Mouse (Mus musculus) bone marrow, adult 2 months (tissue): ENCODE data around the gene Shbg. TPM values are rescaled to one million over a fixed set of nuclear protein-coding genes. Genes with fewer than 3 reads are reported as not detected.

Experiments used
- H3K27ac ChIP-seq: fragments of 200-500 bp; 2 replicates; pipeline ENCODE4 v1.5.1; 2012; ENCODE audit warnings: low read depth, mild to moderate bottlenecking, control low read depth, inconsistent platforms, low read length; ENCODE audit not compliant: control insufficient read depth, poor library complexity, insufficient read depth
- H3K4me1 ChIP-seq: fragments of 200-500 bp; 2 replicates; pipeline ENCODE4 v1.6.1; 2011; ENCODE audit warnings: low read length; ENCODE audit not compliant: control insufficient read depth, insufficient read depth
- H3K4me3 ChIP-seq: fragments of 200-500 bp; replicated peaks from 2 replicates; pipeline ENCODE3; 2011; ENCODE audit warnings: mild to moderate bottlenecking, low read depth, low read length, control low read depth; ENCODE audit not compliant: control insufficient read depth
- CTCF ChIP-seq: fragments of 200-500 bp; IDR thresholded peaks from 2 replicates; pipeline ENCODE4 v1.5.1; 2011; ENCODE audit warnings: low read length, control low read depth; ENCODE audit not compliant: control insufficient read depth, insufficient read depth
- POLR2A ChIP-seq: fragments of 200-500 bp; IDR thresholded peaks from 2 replicates; pipeline ENCODE4 v1.6.1; 2011; ENCODE audit warnings: low read depth, mild to moderate bottlenecking, control low read depth, low read length, borderline replicate concordance; ENCODE audit not compliant: control insufficient read depth
- WGBS: fragments of 180-500 bp; shearing (Covaris S2); methylation state at CpG from one replicate; pipeline ENCODE4 v1.1.7; 2018; 5-methylcytosine and 5-hydroxymethylcytosine counted together
- polyA plus RNA-seq: library from polyadenylated mRNA; stranded (reverse); fragments of >200 nt; gene quantifications from 2 replicates; pipeline ENCODE4 v1.2.4, GENCODE M21; 2011; ENCODE audit warnings: low replicate concordance; ENCODE audit not compliant: missing spikeins, insufficient read depth, insufficient read length

The Shbg gene
- polyA plus RNA-seq, 1 experiment = not detected

DNA sequence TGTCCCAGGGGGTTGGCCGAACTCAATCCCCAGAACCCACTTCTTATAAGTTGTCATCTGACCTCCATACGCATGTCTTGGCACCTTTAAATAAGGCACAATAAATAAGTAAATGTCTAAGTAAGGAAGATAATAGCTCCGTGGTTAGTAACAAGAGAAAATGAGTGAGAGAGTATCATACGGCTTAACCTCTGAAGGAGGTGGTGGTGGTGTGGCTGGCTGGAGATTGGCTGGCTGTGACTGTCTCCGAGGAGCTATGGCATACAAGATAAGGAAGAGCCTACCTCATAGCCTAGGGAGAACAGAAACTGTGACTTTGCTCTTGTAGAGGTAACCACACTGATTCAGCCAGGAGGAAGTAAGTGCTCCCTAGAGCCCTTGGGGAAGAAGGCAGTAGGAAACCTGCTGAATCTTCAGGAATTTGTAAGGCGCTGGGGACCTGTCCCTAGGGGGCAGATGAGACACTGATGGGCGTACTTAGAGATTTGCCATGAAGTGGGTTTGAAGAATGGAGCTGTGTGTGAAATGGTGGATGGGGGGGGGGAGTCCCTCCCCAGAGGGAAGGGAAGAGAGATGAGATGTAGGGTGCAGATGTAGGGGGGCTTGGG is 31.9 kb downstream of the Shbg start:
- WGBS = 30% methylated on average over 7 of the region's 7 CpGs
- Histone ChIP-seq H3K27ac (peak overlapping the region; percentile 38), H3K4me1 (peaks cover 4% of the 10 kb centered on the region), H3K4me3 (no peak overlapping the region)
- TF ChIP-seq CTCF = no peak
- no peak for TF ChIP-seq POLR2A

DNA sequence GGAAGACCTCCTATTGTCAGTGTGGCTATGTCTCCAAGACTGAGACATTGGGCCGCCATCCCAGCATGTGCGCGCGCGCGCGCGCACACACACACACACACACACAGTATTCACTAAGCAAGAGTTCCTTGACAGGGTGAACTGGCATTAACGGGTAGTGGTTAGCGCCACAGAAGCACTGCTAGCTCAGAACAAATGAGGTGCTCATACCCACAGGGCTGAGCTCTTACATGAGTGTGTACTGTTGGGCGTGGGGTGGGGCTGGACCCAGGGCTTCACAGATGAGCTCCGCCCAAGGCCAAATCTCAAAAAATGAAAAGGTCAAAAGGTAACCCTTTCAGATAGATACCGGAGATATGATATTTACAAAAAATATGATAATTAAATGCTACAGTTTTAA is 32.8 kb downstream of the Shbg start:
- Histone ChIP-seq H3K27ac (peak overlapping the region; percentile 42; the same call in 1 of the 2 replicates), H3K4me3 (no peak overlapping the region), H3K4me1 (peaks cover 4% of the 10 kb centered on the region)
- WGBS = 88% methylated on average over 13 of the region's 13 CpGs
- TF ChIP-seq CTCF (no peak), POLR2A (no peak)

DNA sequence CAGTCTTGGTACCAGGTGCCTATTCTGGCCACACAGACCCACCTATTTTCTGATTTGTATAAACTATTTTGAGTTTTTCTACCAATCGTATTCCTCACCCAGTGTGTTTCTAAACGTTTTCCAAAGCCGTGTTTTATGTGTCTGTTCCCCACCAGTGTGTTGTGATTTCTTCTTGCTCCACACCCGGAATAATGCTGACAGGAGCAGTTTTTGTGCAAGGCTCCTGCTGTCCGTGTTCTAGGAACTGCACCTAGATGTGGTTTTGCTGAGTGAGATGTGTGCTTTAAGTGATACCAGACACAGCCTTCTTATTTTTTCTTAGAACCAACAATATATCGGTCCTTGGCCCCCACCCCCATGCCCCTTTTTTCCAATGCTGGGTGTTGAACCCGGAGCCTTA is 33.7 kb downstream of the Shbg start:
- Histone ChIP-seq H3K27ac (no peak overlapping the region), H3K4me3 (no peak overlapping the region), H3K4me1 (peaks cover 4% of the 10 kb centered on the region; the same call in 1 of the 2 replicates)
- no peak for TF ChIP-seq CTCF
- WGBS = 78% methylated on average over 7 of the region's 7 CpGs

DNA sequence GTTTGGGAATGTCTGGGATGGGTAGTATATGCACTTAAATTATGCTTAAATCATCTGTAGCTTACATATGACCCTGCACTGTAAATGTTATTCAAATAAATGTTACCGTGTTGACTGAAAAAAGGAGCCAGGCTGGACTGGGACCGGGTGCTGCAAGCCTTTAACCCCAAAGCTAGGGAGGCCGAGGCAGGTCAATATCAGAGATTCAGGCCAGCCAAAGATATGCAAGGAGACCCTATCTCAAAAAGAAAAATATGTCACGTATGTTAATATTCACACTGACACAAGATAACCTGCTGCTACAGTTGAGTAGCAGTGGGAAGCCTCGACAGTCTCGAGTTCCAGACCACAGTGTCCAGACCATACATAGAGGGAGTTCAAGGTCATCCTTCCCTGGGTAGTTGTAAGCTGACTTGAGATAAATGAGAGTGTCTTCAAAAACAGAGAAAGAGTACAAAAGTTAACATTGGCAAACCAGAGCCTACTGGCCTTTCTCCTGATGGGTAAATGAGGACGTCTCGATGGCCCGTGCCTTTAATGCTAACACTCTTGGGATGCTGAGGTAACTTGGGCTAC is 35.4 kb downstream of the Shbg start:
- Histone ChIP-seq H3K4me3 (no peak overlapping the region), H3K27ac (no peak overlapping the region), H3K4me1 (peaks cover 4% of the 10 kb centered on the region; the same call in 1 of the 2 replicates)
- WGBS = 56% methylated on average over 9 of the region's 9 CpGs
- no peak for TF ChIP-seq POLR2A
- TF ChIP-seq CTCF = no peak

DNA sequence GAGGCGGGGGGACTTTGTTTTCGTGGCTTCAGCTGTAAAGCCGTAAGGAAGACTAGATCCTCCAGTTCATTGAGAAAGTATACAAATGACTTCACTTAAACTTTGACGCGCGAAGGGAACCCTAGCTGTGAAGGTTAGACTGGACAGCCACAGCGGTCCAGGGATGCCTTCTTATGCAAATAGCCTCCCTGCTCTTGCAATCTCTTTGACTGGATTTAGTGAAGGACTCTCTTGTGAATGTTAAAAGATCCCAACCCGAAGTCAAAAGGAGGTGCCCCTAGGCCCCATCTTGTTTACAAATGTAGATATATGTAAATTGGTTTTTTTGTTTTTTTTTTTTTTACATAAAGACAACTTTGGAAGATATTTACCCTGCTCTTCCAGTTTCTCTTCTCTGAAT is 35.9 kb downstream of the Shbg start:
- Histone ChIP-seq H3K4me1 (peaks cover 5% of the 10 kb centered on the region), H3K4me3 (peak overlapping the region; percentile 90), H3K27ac (peak overlapping the region; percentile 92; the same call in 1 of the 2 replicates)
- TF ChIP-seq CTCF (no peak), POLR2A (no peak)
- 3% methylated on average over 8 of the region's 8 CpGs for WGBS

DNA sequence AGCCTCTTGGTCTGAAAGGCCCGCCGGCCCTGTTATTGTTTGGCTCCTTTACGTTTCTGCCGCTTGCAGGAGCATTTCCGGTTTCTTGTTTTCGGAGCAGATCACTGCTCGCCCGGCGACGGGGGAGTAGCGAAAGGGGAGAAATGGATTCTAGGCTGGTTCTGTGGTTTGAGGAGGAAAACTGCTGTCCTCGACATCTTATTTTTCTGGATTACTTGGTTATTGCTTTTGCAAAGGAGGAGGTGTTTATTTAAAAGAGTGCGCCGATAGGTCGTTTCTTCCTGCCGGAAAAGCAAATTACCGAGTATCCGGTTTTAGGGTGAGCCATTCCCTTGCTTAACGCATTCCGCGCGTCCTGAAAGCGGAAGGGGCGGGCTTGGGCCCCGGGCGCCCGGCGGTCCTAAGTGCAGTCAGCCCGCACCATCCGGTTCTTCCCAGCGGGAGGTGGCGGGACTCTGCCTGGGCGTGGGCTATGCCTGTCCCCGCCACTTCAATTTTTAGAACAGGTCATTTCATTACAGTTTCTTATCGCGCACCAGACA is 36.5 kb downstream of the Shbg start:
- under 1% methylated on average over 36 of the region's 36 CpGs for WGBS
- H3K27ac ChIP-seq = peak overlapping the region; percentile 92
- peak overlapping the region; percentile 90 for H3K4me3 ChIP-seq
- H3K4me1 ChIP-seq = peaks cover 5% of the 10 kb centered on the region
- TF ChIP-seq CTCF = no peak
- TF ChIP-seq POLR2A = peak; percentile 78; the same call in 1 of the 2 replicates

DNA sequence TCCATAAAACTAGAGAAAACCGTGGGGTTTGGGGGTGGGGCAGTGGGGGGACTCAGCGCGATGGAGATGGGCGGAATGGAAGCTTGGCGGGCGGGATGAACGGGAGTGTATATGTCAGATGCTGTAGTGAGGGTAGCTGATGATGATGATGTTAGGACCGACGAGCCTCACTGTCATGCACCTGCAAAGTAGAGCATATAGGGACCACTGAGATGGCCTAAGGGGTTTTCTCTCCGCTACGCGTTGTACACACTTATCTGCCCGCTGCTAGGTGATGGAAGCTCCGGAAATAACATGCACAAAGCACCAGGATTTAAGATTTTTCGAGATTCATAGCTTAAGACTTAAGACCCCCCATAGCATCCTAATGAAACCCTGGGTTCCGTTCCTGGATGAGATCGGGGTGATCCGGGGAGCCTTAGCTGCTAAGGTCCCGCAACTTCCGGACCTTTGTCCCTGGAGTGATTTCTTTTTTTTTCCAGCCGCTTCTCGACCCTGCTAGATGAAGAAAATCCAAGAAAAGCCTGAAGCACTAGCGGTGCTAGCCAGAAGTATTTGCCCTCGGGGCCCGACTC is 37.0 kb downstream of the Shbg start:
- H3K4me3 ChIP-seq = peak overlapping the region; percentile 90
- H3K27ac ChIP-seq = peak overlapping the region; percentile 92
- under 1% methylated on average over 25 of the region's 25 CpGs for WGBS
- peaks cover 4% of the 10 kb centered on the region for H3K4me1 ChIP-seq
- TF ChIP-seq POLR2A (0 out of 2 replicates have a peak, but pooled peaks have one; percentile 21), CTCF (no peak)

DNA sequence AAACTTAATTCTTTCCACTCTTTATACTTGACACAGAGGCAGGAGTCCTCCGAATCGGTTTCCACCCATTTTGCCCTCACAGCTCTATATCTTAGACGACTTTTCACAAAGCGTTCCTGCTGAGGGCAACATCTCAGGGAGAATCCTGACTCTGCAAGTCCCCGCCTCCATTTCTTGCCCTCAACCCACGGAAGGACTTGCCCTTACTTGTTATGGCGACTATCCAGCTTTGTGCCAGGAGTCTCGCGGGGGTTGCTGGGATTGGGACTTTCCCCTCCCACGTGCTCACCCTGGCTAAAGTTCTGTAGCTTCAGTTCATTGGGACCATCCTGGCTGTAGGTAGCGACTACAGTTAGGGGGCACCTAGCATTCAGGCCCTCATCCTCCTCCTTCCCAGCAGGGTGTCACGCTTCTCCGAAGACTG is 37.6 kb downstream of the Shbg start, which contains the start of the genes Wrap53 and Trp53:
TSS of gene Wrap53 (minus strand) at position 165 of the 424 bp plus-strand sequence.
TSS of gene Trp53 (plus strand) at position 269 of the 424 bp plus-strand sequence.
- 0% methylated on average over 13 of the region's 13 CpGs for WGBS
- peak within 1 kb of the TSS; percentile 92 for H3K27ac ChIP-seq
- H3K4me1 ChIP-seq = peaks cover 4% of the 10 kb centered on the region
- no peak for TF ChIP-seq POLR2A
- TF ChIP-seq CTCF = no peak
- H3K4me3 ChIP-seq = peak within 1 kb of the TSS; percentile 93
